In the genomic region with DNA sequence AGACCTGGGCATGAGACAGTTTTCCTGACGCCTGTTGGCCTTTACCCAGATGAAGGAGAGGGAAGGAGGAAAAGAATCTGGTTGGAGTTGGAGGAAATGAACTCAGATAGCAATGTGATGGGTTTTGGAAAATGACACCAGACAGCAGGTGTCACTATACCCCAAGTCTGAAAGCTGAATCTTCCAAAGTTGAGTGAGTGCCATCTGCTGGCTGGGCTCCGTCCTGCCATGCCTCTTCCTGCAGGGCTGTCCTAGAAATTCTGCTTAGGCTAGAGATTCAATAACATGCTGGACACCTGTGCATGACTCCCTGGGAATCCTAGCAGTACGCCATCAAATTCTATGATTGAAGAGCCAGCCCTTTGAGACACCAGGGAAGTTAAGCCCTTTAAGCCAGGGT, we compare ENCODE assay signal across 7 mouse cellular contexts. TPM values are rescaled to one million over a fixed set of nuclear protein-coding genes. Genes with fewer than 3 reads are reported as not detected.
DNase-seq lines count a peak whose midpoint lies in the region; ATAC-seq and TF ChIP-seq lines count a peak whose summit lies in the region.

No protein-coding gene starts in this region.

- no peaks in the 10 kb centered on the region for H3K36me3 ChIP-seq in intestine, embryonic 16.5 days (ENCODE audit: control insufficient read depth, insufficient read depth, low read length)
- H3K36me3 ChIP-seq in midbrain, embryonic 12.5 days = no peaks in the 10 kb centered on the region
- no peaks in the 10 kb centered on the region for H3K36me3 ChIP-seq in small intestine, adult 2 months (ENCODE audit: control insufficient read depth, insufficient read depth, low read length)

- peak; percentile 71 for ATAC-seq in intestine, embryonic 16.5 days
- ATAC-seq in midbrain, embryonic 12.5 days (ENCODE audit: low FRiP score, low read depth) = peak; percentile 68; the same call in 1 of the 2 replicates

- WGBS in intestine, embryonic 16.5 days = 21% methylated on average over 3 of the region's 3 CpGs
- 17% methylated on average over 3 of the region's 3 CpGs for WGBS in midbrain, embryonic 12.5 days
- 11% methylated on average over 3 of the region's 3 CpGs for WGBS in small intestine, adult 2 months

- no peaks in the 10 kb centered on the region for H3K4me1 ChIP-seq in intestine, embryonic 16.5 days (ENCODE audit: control insufficient read depth, insufficient read depth, low read length)
- no peaks in the 10 kb centered on the region for H3K4me1 ChIP-seq in midbrain, embryonic 12.5 days
- H3K4me1 ChIP-seq in small intestine, adult 2 months (ENCODE audit: control insufficient read depth, insufficient read depth, insufficient read length, low read length) = no peaks in the 10 kb centered on the region

- no peak for TF ChIP-seq POLR2A in small intestine, adult 2 months (IDR thresholded peaks at IDR 0.05; ENCODE audit: low read depth, low read length)

- intact Hi-C loops in gastrocnemius, adult 2 months (cut with DNase I) = loop anchor here (5.0 kb wide), 1 partner anchor 210 kb away; no protein-coding TSS in a partner anchor
- intact Hi-C loops in left cerebral cortex, postnatal 25 days (cut with DNase I) = loop anchor here (1.0 to 10.0 kb wide), 2 partner anchors 142 to 208 kb away; no protein-coding TSS in a partner anchor

- H3K4me3 ChIP-seq in gastrocnemius, adult 2 months = no peak overlapping the region
- H3K4me3 ChIP-seq in intestine, embryonic 16.5 days (ENCODE audit: low read length) = no peak overlapping the region
- no peak overlapping the region for H3K4me3 ChIP-seq in midbrain, embryonic 12.5 days
- no peak overlapping the region for H3K4me3 ChIP-seq in small intestine, adult 2 months (ENCODE audit: low read depth, low read length)

- peak; percentile 96; the same call in 1 of the 2 replicates for TF ChIP-seq CTCF in gastrocnemius, adult 2 months (IDR thresholded peaks at IDR 0.05)
- peak; percentile 92; the same call in 1 of the 2 replicates for TF ChIP-seq CTCF in small intestine, adult 2 months (IDR thresholded peaks at IDR 0.05; ENCODE audit: extremely low read depth, insufficient read length, insufficient replicate concordance, low read depth, low read length)

- H3K9ac ChIP-seq in intestine, embryonic 16.5 days (ENCODE audit: low read depth, low read length) = no peak overlapping the region
- H3K9ac ChIP-seq in midbrain, embryonic 12.5 days (replicated peaks) = no peak overlapping the region

- peak; percentile 94 for DNase-seq in adipocyte (ENCODE audit: low spot score)
- DNase-seq in cerebellum, postnatal 36 days = peak; percentile 80 to 82
- DNase-seq in gastrocnemius, adult 2 months = peak; percentile 86
- peak; percentile 85 to 93 for DNase-seq in left cerebral cortex, postnatal 25 days (ENCODE audit: low spot score in 2 of 2)

- H3K27ac ChIP-seq in gastrocnemius, adult 2 months = no peak overlapping the region
- no peak overlapping the region for H3K27ac ChIP-seq in intestine, embryonic 16.5 days (ENCODE audit: low read length)
- no peak overlapping the region for H3K27ac ChIP-seq in midbrain, embryonic 12.5 days (replicated peaks)
- H3K27ac ChIP-seq in small intestine, adult 2 months (ENCODE audit: insufficient read depth, low read depth, low read length) = no peak overlapping the region

- no peaks in the 10 kb centered on the region for H3K9me3 ChIP-seq in intestine, embryonic 16.5 days (ENCODE audit: control insufficient read depth, low read length)
- no peaks in the 10 kb centered on the region for H3K9me3 ChIP-seq in midbrain, embryonic 12.5 days

- H3K4me2 ChIP-seq in intestine, embryonic 16.5 days (ENCODE audit: low read depth, low read length) = no peak overlapping the region
- no peak overlapping the region for H3K4me2 ChIP-seq in midbrain, embryonic 12.5 days (replicated peaks)

- no peaks in the 10 kb centered on the region for H3K27me3 ChIP-seq in intestine, embryonic 16.5 days (replicated peaks; ENCODE audit: control insufficient read depth, insufficient read depth, low read length)
- H3K27me3 ChIP-seq in midbrain, embryonic 12.5 days = no peaks in the 10 kb centered on the region
- H3K27me3 ChIP-seq in small intestine, adult 2 months (ENCODE audit: control insufficient read depth, insufficient read depth, low read length) = no peaks in the 10 kb centered on the region

RNA-seq across cellular contexts. Expression of gene Olfml2b, which starts 11.9 kb away (rescaled TPM):
- 1 to 10 TPM; 2.9 to 6.6 TPM for total RNA-seq in gastrocnemius, adult 2 months (2021)
- 17.0 and 17.2 TPM in 2 replicates for polyA plus RNA-seq in intestine, embryonic 16.5 days (2015; fragmentation: Nextera tagmentation; extraction: Ambion mirVana)
- 1 to 10 TPM; 2.5 to 4.0 TPM for total RNA-seq in left cerebral cortex, postnatal 25 days (2021)
- 4.0 and 4.9 TPM in 2 replicates for polyA plus RNA-seq in midbrain, embryonic 12.5 days (2016; fragmentation: Nextera tagmentation; extraction: Ambion mirVana)
- 3.2 and 5.0 TPM in 2 replicates for polyA plus RNA-seq in small intestine, adult 2 months (2012; rRNA removed)

RNA-seq across cellular contexts. Expression of gene Nos1ap, which starts 42.7 kb away (rescaled TPM):
- 1 to 10 TPM in 1 of 2 experiments, under 1 TPM in 1; 0.79 to 2.0 TPM for total RNA-seq in gastrocnemius, adult 2 months (2021)
- 6.2 and 8.1 TPM in 2 replicates for polyA plus RNA-seq in intestine, embryonic 16.5 days (2015; fragmentation: Nextera tagmentation; extraction: Ambion mirVana)
- 100 to 1,000 TPM; 170 to 172 TPM for total RNA-seq in left cerebral cortex, postnatal 25 days (2021)
- polyA plus RNA-seq in midbrain, embryonic 12.5 days (2016; fragmentation: Nextera tagmentation; extraction: Ambion mirVana) = 11.9 and 15.4 TPM in 2 replicates
- 8.6 and 79.8 TPM in 2 replicates for polyA plus RNA-seq in small intestine, adult 2 months (2012; rRNA removed)
